Comparison of ENCODE assay signal across 9 mouse cellular contexts in the genomic region with DNA sequence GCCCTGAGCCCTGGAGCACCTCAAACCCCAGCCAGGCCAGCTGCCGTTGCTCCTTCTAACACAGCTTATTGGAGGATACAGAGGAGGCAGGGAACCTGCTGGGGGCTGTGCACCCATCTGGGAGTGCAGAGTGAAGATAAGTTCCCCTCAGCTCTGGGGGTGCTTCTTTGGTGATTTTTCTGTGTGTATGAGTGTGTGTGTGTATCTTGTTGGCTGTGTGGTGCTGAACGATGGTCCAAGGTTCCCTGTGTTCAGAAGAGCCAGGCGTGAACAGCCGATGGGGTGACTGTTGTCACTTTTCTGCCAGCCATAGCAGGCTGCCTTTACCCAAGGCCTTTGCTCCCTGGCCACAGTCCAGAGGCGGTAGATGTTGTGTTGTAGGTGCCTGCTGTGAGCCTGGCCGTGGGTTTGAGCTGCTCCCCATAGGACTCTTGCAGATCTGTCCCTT. TPM values are rescaled to one million over a fixed set of nuclear protein-coding genes. Genes with fewer than 3 reads are reported as not detected.
DNase-seq lines count a peak whose midpoint lies in the region; ATAC-seq lines count a peak whose summit lies in the region.
"Had no signal": no experiment of that assay in that cellular context is flagged by ENCODE, and none has a peak within 500 bp of the region (broad histone marks: within the 10 kb centered on the region; RNA-seq: fewer than 3 reads in every experiment).

No protein-coding gene starts in this region.

- peak overlapping the region; percentile 4; the same call in 1 of the 2 replicates for H3K4me3 ChIP-seq in heart, embryonic 13.5 days
- no peak overlapping the region for H3K4me3 ChIP-seq in intestine, embryonic 15.5 days (replicated peaks)

- H3K9ac ChIP-seq in heart, embryonic 13.5 days: peak overlapping the region; percentile 63
- H3K9ac ChIP-seq in intestine, embryonic 15.5 days: peak overlapping the region; percentile 40

- H3K4me2 ChIP-seq in heart, embryonic 13.5 days: peak overlapping the region; percentile 20; the same call in 1 of the 2 replicates
- H3K4me2 ChIP-seq in intestine, embryonic 15.5 days (replicated peaks): peak overlapping the region; percentile 33

- no peaks in the 10 kb centered on the region for H3K9me3 ChIP-seq in heart, embryonic 13.5 days
- no peaks in the 10 kb centered on the region for H3K9me3 ChIP-seq in intestine, embryonic 15.5 days

- WGBS in heart, embryonic 13.5 days: 57% methylated on average over 6 of the region's 6 CpGs
- 66% methylated on average over 6 of the region's 6 CpGs for WGBS in intestine, embryonic 15.5 days

- intact Hi-C loops in heart, postnatal 14 days (cut with DNase I): no loop called here

- peak overlapping the region; percentile 32; the same call in 1 of the 2 replicates for H3K27ac ChIP-seq in heart, embryonic 13.5 days (replicated peaks)
- peak overlapping the region; percentile 70 for H3K27ac ChIP-seq in intestine, embryonic 15.5 days

- DNase-seq in heart, postnatal 14 days: no peak
- peak; percentile 53 for DNase-seq in brain, adult 2 months (ENCODE audit: low read depth, low spot score)
- no peak for DNase-seq in frontal cortex, postnatal 36 days (ENCODE audit: low spot score in 2 of 2)
- DNase-seq in urinary bladder, postnatal 25 days (ENCODE audit: low spot score): no peak
- no peak for DNase-seq in lung, postnatal 4 days

- H3K36me3 ChIP-seq in heart, embryonic 13.5 days: peaks cover 74% of the 10 kb centered on the region
- H3K36me3 ChIP-seq in intestine, embryonic 15.5 days: peaks cover 7% of the 10 kb centered on the region

- peaks cover 70% of the 10 kb centered on the region for H3K4me1 ChIP-seq in heart, embryonic 13.5 days
- peaks cover 48% of the 10 kb centered on the region for H3K4me1 ChIP-seq in intestine, embryonic 15.5 days (replicated peaks)

- no peak for ATAC-seq in heart, embryonic 13.5 days (ENCODE audit: extremely low read depth, insufficient number of reproducible peaks, low FRiP score, low TSS enrichment)
- ATAC-seq in intestine, embryonic 15.5 days: peak; percentile 18; the same call in 1 of the 2 replicates
- peak; percentile 85 for ATAC-seq in megakaryocyte-erythroid progenitor cell, adult 5-6 weeks (replicated peaks; ENCODE audit: low FRiP score, low TSS enrichment, poor library complexity, severe bottlenecking)
- ATAC-seq: Patski had no signal

- no peaks in the 10 kb centered on the region for H3K27me3 ChIP-seq in heart, embryonic 13.5 days (replicated peaks)
- no peaks in the 10 kb centered on the region for H3K27me3 ChIP-seq in intestine, embryonic 15.5 days (replicated peaks)
- H3K27me3 ChIP-seq: Patski had no signal

RNA-seq across cellular contexts. Expression of a gene that starts 9.5 kb away (rescaled TPM):
- 36.4 and 37.9 TPM in 2 replicates for polyA plus RNA-seq in heart, embryonic 13.5 days (2015; fragmentation: Nextera tagmentation; extraction: Ambion mirVana)
- total RNA-seq in heart, postnatal 14 days (2021): 10 to 100 TPM; 68.2 to 76.3 TPM
- polyA plus RNA-seq in intestine, embryonic 15.5 days (2015; fragmentation: Nextera tagmentation; extraction: Ambion mirVana): 53.1 and 57.0 TPM in 2 replicates
- total RNA-seq in megakaryocyte-erythroid progenitor cell, adult 5-6 weeks (2014; fragmentation: Nextera tagmentation): 152 and 163 TPM in 2 replicates
- 269 and 335 TPM in 2 replicates for total RNA-seq in megakaryocyte-erythroid progenitor cell, adult 5-6 weeks (2017)

RNA-seq across cellular contexts. Expression of a gene that starts 9.9 kb away (rescaled TPM):
- 53.3 and 62.1 TPM in 2 replicates for polyA plus RNA-seq in heart, embryonic 13.5 days (2015; fragmentation: Nextera tagmentation; extraction: Ambion mirVana)
- total RNA-seq in heart, postnatal 14 days (2021): 10 to 100 TPM; 11.6 to 14.5 TPM
- 71.0 and 112 TPM in 2 replicates for polyA plus RNA-seq in intestine, embryonic 15.5 days (2015; fragmentation: Nextera tagmentation; extraction: Ambion mirVana)
- 1.2 and 1.7 TPM in 2 replicates for total RNA-seq in megakaryocyte-erythroid progenitor cell, adult 5-6 weeks (2014; fragmentation: Nextera tagmentation)
- 2.1 and 3.0 TPM in 2 replicates for total RNA-seq in megakaryocyte-erythroid progenitor cell, adult 5-6 weeks (2017)

RNA-seq across cellular contexts. Expression of a gene that starts 21.5 kb away (rescaled TPM):
- 621 and 687 TPM in 2 replicates for polyA plus RNA-seq in heart, embryonic 13.5 days (2015; fragmentation: Nextera tagmentation; extraction: Ambion mirVana)
- 100 to 1,000 TPM; 652 to 716 TPM for total RNA-seq in heart, postnatal 14 days (2021)
- 974 and 1,020 TPM in 2 replicates for polyA plus RNA-seq in intestine, embryonic 15.5 days (2015; fragmentation: Nextera tagmentation; extraction: Ambion mirVana)
- total RNA-seq in megakaryocyte-erythroid progenitor cell, adult 5-6 weeks (2014; fragmentation: Nextera tagmentation): 4,307 and 4,493 TPM in 2 replicates
- 2,815 and 2,969 TPM in 2 replicates for total RNA-seq in megakaryocyte-erythroid progenitor cell, adult 5-6 weeks (2017)

RNA-seq across cellular contexts. Expression of a gene that starts 21.8 kb away (rescaled TPM):
- polyA plus RNA-seq in heart, embryonic 13.5 days (2015; fragmentation: Nextera tagmentation; extraction: Ambion mirVana): 527 and 606 TPM in 2 replicates
- total RNA-seq in heart, postnatal 14 days (2021): 100 to 1,000 TPM; 728 to 743 TPM
- polyA plus RNA-seq in intestine, embryonic 15.5 days (2015; fragmentation: Nextera tagmentation; extraction: Ambion mirVana): 467 and 534 TPM in 2 replicates
- 196 and 302 TPM in 2 replicates for total RNA-seq in megakaryocyte-erythroid progenitor cell, adult 5-6 weeks (2014; fragmentation: Nextera tagmentation)
- total RNA-seq in megakaryocyte-erythroid progenitor cell, adult 5-6 weeks (2017): 103 and 168 TPM in 2 replicates

RNA-seq across cellular contexts. Expression of a gene that starts 25.0 kb away (rescaled TPM):
- 0.90 and 0.94 TPM in 2 replicates for polyA plus RNA-seq in heart, embryonic 13.5 days (2015; fragmentation: Nextera tagmentation; extraction: Ambion mirVana)
- total RNA-seq in heart, postnatal 14 days (2021): 1 to 10 TPM; 2.3 to 3.6 TPM
- 4.9 and 6.5 TPM in 2 replicates for polyA plus RNA-seq in intestine, embryonic 15.5 days (2015; fragmentation: Nextera tagmentation; extraction: Ambion mirVana)
- 0.07 TPM in 1 of 2 replicates, not detected in the other for total RNA-seq in megakaryocyte-erythroid progenitor cell, adult 5-6 weeks (2014; fragmentation: Nextera tagmentation)
- total RNA-seq in megakaryocyte-erythroid progenitor cell, adult 5-6 weeks (2017): not detected in 2 replicates
